Mouse (Mus musculus): ENCODE data around the gene Pcolce. TPM values are rescaled to one million over a fixed set of nuclear protein-coding genes. Genes with fewer than 3 reads are reported as not detected.
A peak's percentile ranks its signal among the peaks of the same experiment; 100 is the strongest.

Gene Pcolce
- total and polyA plus RNA-seq, 2 experiments: 4.4 to 11.9 TPM

DNA sequence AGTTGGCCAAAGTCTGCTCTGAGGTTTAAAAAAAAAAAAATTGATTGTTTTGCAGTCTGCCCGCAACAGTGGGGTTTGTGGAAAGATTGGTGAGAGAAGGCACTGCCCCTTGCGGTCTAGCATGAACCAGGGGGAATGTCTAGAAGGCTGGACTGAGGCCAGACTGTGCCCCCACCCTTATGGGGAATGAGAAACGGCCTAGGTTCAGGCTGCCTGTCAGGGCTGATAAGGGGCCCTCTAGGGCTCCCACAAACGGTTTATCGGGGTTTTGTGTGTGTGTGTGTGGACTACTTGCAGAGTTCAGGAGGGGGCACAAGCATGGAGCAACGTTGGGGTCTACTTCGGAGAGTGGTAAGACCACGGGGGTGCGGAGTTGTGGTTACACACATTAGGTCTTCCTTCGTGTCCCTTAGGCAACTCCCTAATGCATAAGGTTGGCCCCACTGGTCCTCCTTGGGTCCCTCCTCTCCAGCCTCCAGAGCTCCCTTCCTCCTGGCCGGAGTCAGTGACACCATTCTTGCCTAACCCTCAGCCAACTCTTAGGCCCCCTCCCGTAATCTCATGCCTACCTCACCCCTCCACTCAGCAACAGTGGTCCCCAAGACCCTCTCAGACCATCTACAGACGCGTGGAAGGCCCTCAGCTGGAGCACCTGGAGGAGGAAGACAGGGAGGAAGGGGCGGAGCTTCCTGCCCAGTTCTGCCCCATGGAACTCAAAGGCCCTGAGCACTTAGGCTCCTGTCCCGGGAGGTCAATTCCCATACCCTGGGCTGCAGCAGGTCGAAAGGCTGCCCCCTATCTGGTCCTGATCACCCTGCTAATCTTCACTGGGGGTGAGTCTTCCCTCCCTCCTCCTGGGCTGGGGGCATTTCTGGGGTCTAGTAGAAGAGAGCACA, 42.6 kb downstream of the Pcolce start:
- H3K36me3 ChIP-seq (ENCODE audit: control insufficient read depth, insufficient read depth, low read length): peaks cover 16% of the 10 kb centered on the region; the same call in 1 of the 2 replicates
- peak overlapping the region; percentile 77 for H3K9ac ChIP-seq (ENCODE audit: low read depth, low read length)
- peak overlapping the region; percentile 94 for H3K27ac ChIP-seq (replicated peaks; ENCODE audit: insufficient read depth, low read depth, low read length)
- peak; percentile 40 for TF ChIP-seq CTCF (IDR thresholded peaks at IDR 0.05; ENCODE audit: low read depth, low read length)
- no peak for TF ChIP-seq POLR2A (IDR thresholded peaks at IDR 0.05; ENCODE audit: extremely low read depth, insufficient read depth, low read length)
- peaks cover 9% of the 10 kb centered on the region for H3K4me1 ChIP-seq (ENCODE audit: control insufficient read depth, insufficient read depth, low read length)
- H3K27me3 ChIP-seq (ENCODE audit: control insufficient read depth, insufficient read depth, low read length): no peaks in the 10 kb centered on the region
- DNase-seq (ENCODE audit: extremely low read depth, low read depth, low spot score): peak; percentile 82
- peak overlapping the region; percentile 63 for H3K4me3 ChIP-seq (ENCODE audit: insufficient read depth, low read depth, low read length)
- 18% methylated on average over 17 of the region's 17 CpGs for WGBS
- peaks cover 10% of the 10 kb centered on the region; the same call in 1 of the 2 replicates for H3K79me2 ChIP-seq (ENCODE audit: control insufficient read depth, insufficient read depth, low read length)

DNA sequence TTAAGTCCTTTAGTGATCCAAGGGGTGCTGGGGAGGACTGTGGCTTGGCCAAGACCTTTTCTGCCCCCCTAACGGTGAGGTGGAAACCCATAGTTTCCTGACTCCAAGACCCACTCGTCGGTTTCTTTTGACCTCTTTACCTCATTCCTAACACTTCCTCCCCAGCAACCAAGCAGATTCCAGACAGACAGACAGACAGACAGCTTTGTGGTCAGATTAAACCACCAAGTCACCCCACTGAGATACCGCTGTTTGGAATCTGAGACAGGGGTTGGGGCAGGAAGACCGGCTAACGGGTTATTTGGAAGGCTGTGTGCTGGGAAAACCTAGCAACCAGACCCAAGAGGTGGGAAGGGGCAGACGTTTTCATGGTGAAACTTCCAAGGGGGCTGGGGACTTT, 43.4 kb downstream of the Pcolce start:
- no peak for DNase-seq (ENCODE audit: extremely low read depth, low read depth, low spot score)
- Histone ChIP-seq H3K9ac (ENCODE audit: low read depth, low read length) (peak overlapping the region; percentile 72), H3K27me3 (ENCODE audit: control insufficient read depth, insufficient read depth, low read length) (no peaks in the 10 kb centered on the region), H3K4me3 (ENCODE audit: insufficient read depth, low read depth, low read length) (peak overlapping the region; percentile 62), H3K4me1 (ENCODE audit: control insufficient read depth, insufficient read depth, low read length) (peaks cover 9% of the 10 kb centered on the region), H3K79me2 (ENCODE audit: control insufficient read depth, insufficient read depth, low read length) (peaks cover 10% of the 10 kb centered on the region; the same call in 1 of the 2 replicates), H3K27ac (replicated peaks; ENCODE audit: insufficient read depth, low read depth, low read length) (peak overlapping the region; percentile 92), H3K36me3 (ENCODE audit: control insufficient read depth, insufficient read depth, low read length) (peaks cover 16% of the 10 kb centered on the region; the same call in 1 of the 2 replicates)
- 7% methylated on average over 7 of the region's 7 CpGs for WGBS
- TF ChIP-seq CTCF (IDR thresholded peaks at IDR 0.05; ENCODE audit: low read depth, low read length) (no peak), POLR2A (IDR thresholded peaks at IDR 0.05; ENCODE audit: extremely low read depth, insufficient read depth, low read length) (no peak)

DNA sequence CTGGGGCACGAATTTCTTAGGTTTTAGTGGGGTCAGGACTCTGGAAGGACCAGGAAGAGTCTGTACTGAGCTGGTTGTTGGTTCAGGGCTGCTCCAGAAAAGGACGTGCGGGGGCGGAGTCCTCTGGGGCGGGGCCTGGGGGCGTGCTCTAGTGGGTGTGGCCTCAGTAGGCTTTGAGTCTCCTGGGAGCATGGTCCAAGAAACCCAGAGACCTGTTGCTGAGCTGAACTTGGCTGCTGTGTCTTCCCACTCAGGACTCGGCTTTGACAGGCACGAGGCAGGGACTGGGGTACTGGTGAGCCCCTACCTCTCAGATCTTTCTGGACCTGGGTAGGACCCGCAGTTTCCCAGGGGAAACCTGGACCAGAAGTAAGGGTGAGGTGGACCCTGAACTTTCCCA, 43.9 kb downstream of the Pcolce start, which contains the start of gene Tfr2:
Gene Tfr2 (plus strand): TSS at position 176 of the 400 bp plus-strand sequence.
- peak within 1 kb of the TSS; percentile 63 for H3K4me3 ChIP-seq (ENCODE audit: insufficient read depth, low read depth, low read length)
- peak within 1 kb of the TSS; percentile 94 for H3K27ac ChIP-seq (replicated peaks; ENCODE audit: insufficient read depth, low read depth, low read length)
- peaks cover 11% of the 10 kb centered on the region; the same call in 1 of the 2 replicates for H3K36me3 ChIP-seq (ENCODE audit: control insufficient read depth, insufficient read depth, low read length)
- H3K9ac ChIP-seq (ENCODE audit: low read depth, low read length): peak within 1 kb of the TSS; percentile 77
- H3K79me2 ChIP-seq (ENCODE audit: control insufficient read depth, insufficient read depth, low read length): peaks cover 10% of the 10 kb centered on the region; the same call in 1 of the 2 replicates
- 3% methylated on average over 9 of the region's 9 CpGs for WGBS
- H3K27me3 ChIP-seq (ENCODE audit: control insufficient read depth, insufficient read depth, low read length): no peaks in the 10 kb centered on the region
- H3K4me1 ChIP-seq (ENCODE audit: control insufficient read depth, insufficient read depth, low read length): peaks cover 9% of the 10 kb centered on the region
- TF ChIP-seq CTCF (IDR thresholded peaks at IDR 0.05; ENCODE audit: low read depth, low read length): no peak
- TF ChIP-seq POLR2A (IDR thresholded peaks at IDR 0.05; ENCODE audit: extremely low read depth, insufficient read depth, low read length): peak; percentile 94
- DNase-seq (ENCODE audit: extremely low read depth, low read depth, low spot score): peak; percentile 90

DNA sequence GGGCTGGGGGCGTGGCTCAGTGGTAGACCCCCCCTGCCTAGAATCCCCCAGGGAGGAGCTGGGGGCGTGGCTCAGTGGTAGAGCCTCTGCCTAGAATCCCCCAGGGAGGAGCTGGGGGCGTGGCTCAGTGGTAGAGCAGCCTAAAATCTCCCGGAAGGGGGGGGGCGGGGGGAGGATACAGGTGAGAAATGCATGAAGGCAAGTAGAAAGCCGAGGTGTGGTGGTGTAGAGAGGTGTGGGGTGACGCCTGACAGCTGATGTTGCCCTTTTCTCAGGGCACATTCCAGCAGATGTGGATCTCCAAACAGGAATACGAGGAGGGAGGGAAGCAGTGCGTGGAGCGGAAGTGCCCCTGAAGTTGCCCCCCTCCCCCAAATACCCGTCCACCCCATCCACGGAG, 44.6 kb downstream of the Pcolce start:
- TF ChIP-seq CTCF (IDR thresholded peaks at IDR 0.05; ENCODE audit: low read depth, low read length) (no peak), POLR2A (IDR thresholded peaks at IDR 0.05; ENCODE audit: extremely low read depth, insufficient read depth, low read length) (no peak)
- Histone ChIP-seq H3K4me3 (ENCODE audit: insufficient read depth, low read depth, low read length) (no peak overlapping the region), H3K4me1 (ENCODE audit: control insufficient read depth, insufficient read depth, low read length) (peaks cover 9% of the 10 kb centered on the region), H3K27me3 (ENCODE audit: control insufficient read depth, insufficient read depth, low read length) (no peaks in the 10 kb centered on the region), H3K79me2 (ENCODE audit: control insufficient read depth, insufficient read depth, low read length) (peaks cover 10% of the 10 kb centered on the region; the same call in 1 of the 2 replicates), H3K36me3 (ENCODE audit: control insufficient read depth, insufficient read depth, low read length) (peaks cover 9% of the 10 kb centered on the region; the same call in 1 of the 2 replicates), H3K9ac (ENCODE audit: low read depth, low read length) (no peak overlapping the region), H3K27ac (replicated peaks; ENCODE audit: insufficient read depth, low read depth, low read length) (0 out of 2 replicates have a peak overlapping the region, but pooled peaks have one; percentile 16)
- DNase-seq (ENCODE audit: extremely low read depth, low read depth, low spot score): no peak
- 80% methylated on average over 12 of the region's 12 CpGs for WGBS

DNA sequence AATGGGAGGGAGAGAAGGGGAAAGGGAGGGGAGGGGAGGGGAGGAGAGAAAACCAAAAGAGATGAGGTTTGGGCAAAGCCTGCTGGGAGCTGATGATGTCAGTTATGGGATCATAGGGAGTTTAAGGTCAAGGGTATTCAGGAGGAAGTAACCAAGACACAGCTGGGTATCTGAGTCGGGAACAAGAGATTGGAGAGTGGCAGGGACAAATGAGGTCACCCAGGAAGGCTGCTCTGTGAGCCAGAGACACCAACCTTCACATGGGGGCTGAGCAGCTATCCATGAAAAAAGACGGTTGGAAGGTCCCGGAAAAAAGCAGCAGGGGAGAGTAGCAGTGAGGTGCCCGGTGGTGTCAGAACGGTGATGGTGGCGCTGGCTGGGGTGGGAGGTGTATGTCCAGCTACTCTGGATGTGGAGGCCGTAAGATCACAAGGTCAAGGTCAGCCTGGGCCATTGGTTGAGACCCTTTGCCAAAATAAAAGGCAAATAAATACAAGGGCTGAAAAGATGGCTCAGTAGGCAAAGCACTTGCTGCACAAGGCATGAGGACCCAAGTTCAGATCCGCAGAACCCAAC, 45.3 kb downstream of the Pcolce start:
- no peak for DNase-seq (ENCODE audit: extremely low read depth, low read depth, low spot score)
- no peak for TF ChIP-seq POLR2A (IDR thresholded peaks at IDR 0.05; ENCODE audit: extremely low read depth, insufficient read depth, low read length)
- TF ChIP-seq CTCF (IDR thresholded peaks at IDR 0.05; ENCODE audit: low read depth, low read length): no peak
- no peak overlapping the region for H3K4me3 ChIP-seq (ENCODE audit: insufficient read depth, low read depth, low read length)
- no peaks in the 10 kb centered on the region for H3K27me3 ChIP-seq (ENCODE audit: control insufficient read depth, insufficient read depth, low read length)
- H3K36me3 ChIP-seq (ENCODE audit: control insufficient read depth, insufficient read depth, low read length): peaks cover 7% of the 10 kb centered on the region; the same call in 1 of the 2 replicates
- no peak overlapping the region for H3K27ac ChIP-seq (replicated peaks; ENCODE audit: insufficient read depth, low read depth, low read length)
- H3K79me2 ChIP-seq (ENCODE audit: control insufficient read depth, insufficient read depth, low read length): peaks cover 10% of the 10 kb centered on the region; the same call in 1 of the 2 replicates
- WGBS: 85% methylated on average over 8 of the region's 8 CpGs
- peaks cover 9% of the 10 kb centered on the region for H3K4me1 ChIP-seq (ENCODE audit: control insufficient read depth, insufficient read depth, low read length)
- H3K9ac ChIP-seq (ENCODE audit: low read depth, low read length): no peak overlapping the region
